Mouse (Mus musculus) monocyte, adult 2 months (primary cell): ENCODE data around the gene Ppil6.

Experiments
- DNase-seq, 2 experiments: peaks; one replicate each; pipeline ENCODE4 v3.0.0; 2022; ENCODE audit warnings: low spot score in 2 of 2, low read depth in 1 of 2

Gene Ppil6

GRCm38 (mm10) chr10:41561701-41562395 lies 71.6 kb downstream of the Ppil6 start:
- no peak for DNase-seq
